Mouse (Mus musculus): Measurements from ENCODE around the gene Cd300a. TPM values are rescaled to one million over a fixed set of nuclear protein-coding genes. Genes with fewer than 3 reads are reported as not detected.

Cd300a gene
- polyA plus RNA-seq, 1 experiment: not detected

DNA sequence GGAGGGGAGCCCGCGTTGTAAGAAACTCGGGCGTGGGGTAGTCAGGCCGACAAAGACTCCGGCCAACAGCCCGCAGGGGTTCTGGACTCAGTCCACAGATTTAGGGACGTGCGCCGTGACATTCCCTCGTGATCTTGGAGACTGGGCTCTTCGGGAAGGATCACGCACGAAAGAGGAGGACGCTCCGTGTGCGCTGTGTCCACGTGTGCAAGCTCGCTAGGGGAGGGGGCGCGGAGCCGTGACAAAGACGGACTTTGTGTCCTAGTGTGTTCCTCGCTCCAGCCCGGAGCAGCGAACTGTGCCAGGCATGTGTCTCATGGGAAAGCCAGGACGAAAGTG, 38.6 kb upstream of the Cd300a start:
- H3K4me3 ChIP-seq (replicated peaks): peak overlapping the region; percentile 58
- TF ChIP-seq GATA1 (IDR thresholded peaks at IDR 0.05; ENCODE audit: low read length) (no peak), TAL1 (IDR thresholded peaks at IDR 0.05; ENCODE audit: low read length) (no peak)
- peaks cover 66% of the 10 kb centered on the region for H3K27me3 ChIP-seq (ENCODE audit: control insufficient read depth)
- H3K9me3 ChIP-seq (ENCODE audit: control insufficient read depth, low read length): no peaks in the 10 kb centered on the region
- H3K36me3 ChIP-seq (ENCODE audit: control insufficient read depth): no peaks in the 10 kb centered on the region
- H3K4me1 ChIP-seq (ENCODE audit: control insufficient read depth): peaks cover 3% of the 10 kb centered on the region

GRCm38 (mm10) chr11:114851608-114852310, 38.1 kb upstream of the Cd300a start:
- Histone ChIP-seq H3K4me3 (replicated peaks) (peak overlapping the region; percentile 58), H3K36me3 (ENCODE audit: control insufficient read depth) (no peaks in the 10 kb centered on the region), H3K4me1 (ENCODE audit: control insufficient read depth) (peaks cover 3% of the 10 kb centered on the region), H3K9me3 (ENCODE audit: control insufficient read depth, low read length) (no peaks in the 10 kb centered on the region), H3K27me3 (ENCODE audit: control insufficient read depth) (peaks cover 66% of the 10 kb centered on the region)
- no peak for TF ChIP-seq TAL1 (IDR thresholded peaks at IDR 0.05; ENCODE audit: low read length)
- no peak for TF ChIP-seq GATA1 (IDR thresholded peaks at IDR 0.05; ENCODE audit: low read length)

- Histone ChIP-seq H3K36me3 (ENCODE audit: control insufficient read depth) (no peaks in the 10 kb centered on the region), H3K4me1 (ENCODE audit: control insufficient read depth) (peaks cover 3% of the 10 kb centered on the region), H3K27me3 (ENCODE audit: control insufficient read depth) (peaks cover 66% of the 10 kb centered on the region), H3K9me3 (ENCODE audit: control insufficient read depth, low read length) (no peaks in the 10 kb centered on the region), H3K4me3 (replicated peaks) (peak overlapping the region; percentile 58)
- TF ChIP-seq GATA1 (IDR thresholded peaks at IDR 0.05; ENCODE audit: low read length) (no peak), TAL1 (IDR thresholded peaks at IDR 0.05; ENCODE audit: low read length) (no peak)
Measured at GRCm38 (mm10) chr11:114852311-114853173, 37.3 kb upstream of the Cd300a start.

GRCm38 (mm10) chr11:114853174-114853838, 36.5 kb upstream of the Cd300a start:
- Histone ChIP-seq H3K9me3 (ENCODE audit: control insufficient read depth, low read length) (no peaks in the 10 kb centered on the region), H3K4me1 (ENCODE audit: control insufficient read depth) (peaks cover 3% of the 10 kb centered on the region), H3K27me3 (ENCODE audit: control insufficient read depth) (peaks cover 66% of the 10 kb centered on the region), H3K36me3 (ENCODE audit: control insufficient read depth) (no peaks in the 10 kb centered on the region), H3K4me3 (replicated peaks) (peak overlapping the region; percentile 58)
- TF ChIP-seq GATA1 (IDR thresholded peaks at IDR 0.05; ENCODE audit: low read length) (no peak), TAL1 (IDR thresholded peaks at IDR 0.05; ENCODE audit: low read length) (no peak)

DNA sequence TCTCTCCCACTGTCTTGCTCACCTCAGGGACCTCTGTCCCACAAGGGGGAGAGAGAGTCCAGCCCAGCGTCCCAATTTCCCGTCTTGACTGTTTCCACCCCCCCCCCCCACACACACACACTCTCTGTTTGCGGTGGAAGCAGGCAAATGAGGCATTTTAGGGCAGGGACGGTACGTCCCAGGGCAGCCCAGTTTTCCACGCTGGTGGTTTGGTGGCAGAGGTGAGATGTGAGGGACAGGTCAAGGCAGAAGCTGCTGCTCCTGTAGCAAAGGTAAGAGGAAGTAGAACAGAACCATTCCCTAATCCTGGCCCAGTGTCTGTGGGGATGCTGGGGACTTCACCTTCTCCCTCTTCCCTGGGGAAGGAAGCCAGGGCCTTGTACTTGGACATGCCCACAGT, 35.3 kb upstream of the Cd300a start:
- no peaks in the 10 kb centered on the region for H3K36me3 ChIP-seq (ENCODE audit: control insufficient read depth)
- H3K4me1 ChIP-seq (ENCODE audit: control insufficient read depth): peaks cover 3% of the 10 kb centered on the region
- H3K9me3 ChIP-seq (ENCODE audit: control insufficient read depth, low read length): peaks cover 2% of the 10 kb centered on the region; the same call in 1 of the 2 replicates
- no peak for TF ChIP-seq GATA1 (IDR thresholded peaks at IDR 0.05; ENCODE audit: low read length)
- no peak for TF ChIP-seq TAL1 (IDR thresholded peaks at IDR 0.05; ENCODE audit: low read length)
- peaks cover 55% of the 10 kb centered on the region for H3K27me3 ChIP-seq (ENCODE audit: control insufficient read depth)
- no peak overlapping the region for H3K4me3 ChIP-seq (replicated peaks)

DNA sequence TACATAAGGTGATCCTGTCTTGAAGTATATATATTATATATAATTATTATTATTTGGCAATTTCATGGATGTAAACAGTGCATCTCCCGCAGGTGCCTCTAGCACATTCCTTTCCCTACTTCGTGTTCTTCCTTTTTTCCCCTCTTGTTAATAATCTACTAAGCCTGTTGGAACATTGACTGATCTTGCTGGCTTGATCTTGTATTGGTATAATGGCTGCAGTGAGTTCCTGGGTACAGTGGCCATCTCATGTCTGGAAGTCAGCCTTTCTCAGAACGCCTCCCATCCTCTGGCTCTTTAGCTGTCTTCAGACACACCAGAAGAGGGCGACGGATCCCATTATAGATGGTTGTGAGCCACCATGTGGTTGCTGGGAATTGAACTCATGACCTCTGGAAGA, 33.7 kb upstream of the Cd300a start:
- Histone ChIP-seq H3K36me3 (ENCODE audit: control insufficient read depth) (no peaks in the 10 kb centered on the region), H3K9me3 (ENCODE audit: control insufficient read depth, low read length) (peaks cover 2% of the 10 kb centered on the region; the same call in 1 of the 2 replicates), H3K4me1 (ENCODE audit: control insufficient read depth) (peaks cover 3% of the 10 kb centered on the region), H3K27me3 (ENCODE audit: control insufficient read depth) (peaks cover 40% of the 10 kb centered on the region), H3K4me3 (replicated peaks) (no peak overlapping the region)
- TF ChIP-seq GATA1 (IDR thresholded peaks at IDR 0.05; ENCODE audit: low read length) (no peak), TAL1 (IDR thresholded peaks at IDR 0.05; ENCODE audit: low read length) (no peak)

DNA sequence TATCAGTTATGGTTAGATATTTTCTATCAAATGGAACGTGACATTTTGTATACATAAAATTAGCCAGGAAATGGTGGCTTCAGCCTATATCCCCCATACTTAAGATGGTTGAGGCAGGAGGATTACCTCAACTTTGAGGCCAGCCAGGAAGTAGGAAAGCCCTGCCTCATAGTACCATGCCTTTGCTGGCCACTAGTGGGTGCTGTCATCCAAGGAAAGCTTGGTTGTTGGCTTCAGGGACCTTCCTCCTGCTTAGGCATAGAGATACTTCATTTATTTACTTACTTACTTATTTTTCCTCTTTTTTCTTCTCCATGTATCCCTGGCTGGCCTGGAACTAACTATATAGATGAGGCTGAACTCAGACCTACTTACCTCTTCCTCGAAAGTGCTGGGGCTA, 31.2 kb upstream of the Cd300a start:
- Histone ChIP-seq H3K4me3 (replicated peaks) (no peak overlapping the region), H3K36me3 (ENCODE audit: control insufficient read depth) (peaks cover 1% of the 10 kb centered on the region; the same call in 1 of the 2 replicates), H3K27me3 (ENCODE audit: control insufficient read depth) (peaks cover 15% of the 10 kb centered on the region), H3K9me3 (ENCODE audit: control insufficient read depth, low read length) (peaks cover 2% of the 10 kb centered on the region; the same call in 1 of the 2 replicates), H3K4me1 (ENCODE audit: control insufficient read depth) (no peaks in the 10 kb centered on the region)
- TF ChIP-seq TAL1 (IDR thresholded peaks at IDR 0.05; ENCODE audit: low read length): no peak
- no peak for TF ChIP-seq GATA1 (IDR thresholded peaks at IDR 0.05; ENCODE audit: low read length)

DNA sequence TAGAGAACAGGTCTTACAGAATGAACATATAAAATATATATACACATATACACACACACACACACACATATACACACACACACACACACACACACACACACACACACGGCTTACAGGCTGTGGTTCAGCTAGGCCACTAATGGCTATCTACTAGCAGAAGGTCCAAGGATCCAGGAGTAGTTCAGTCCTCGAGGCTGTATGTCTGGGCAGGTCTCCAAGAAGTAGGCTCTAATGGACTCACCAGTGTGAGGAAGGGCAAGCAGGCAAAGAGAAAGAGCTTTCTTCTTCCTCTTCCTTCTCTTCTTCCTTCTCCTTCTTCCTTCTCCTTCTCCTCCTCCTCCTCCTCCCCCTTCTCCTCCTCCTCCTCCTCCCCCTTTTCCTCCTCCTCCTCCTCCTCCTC, 28.8 kb upstream of the Cd300a start:
- Histone ChIP-seq H3K4me1 (ENCODE audit: control insufficient read depth) (peaks cover 2% of the 10 kb centered on the region; the same call in 1 of the 2 replicates), H3K27me3 (ENCODE audit: control insufficient read depth) (no peaks in the 10 kb centered on the region), H3K9me3 (ENCODE audit: control insufficient read depth, low read length) (peaks cover 2% of the 10 kb centered on the region; the same call in 1 of the 2 replicates), H3K4me3 (replicated peaks) (no peak overlapping the region), H3K36me3 (ENCODE audit: control insufficient read depth) (peaks cover 7% of the 10 kb centered on the region; the same call in 1 of the 2 replicates)
- TF ChIP-seq TAL1 (IDR thresholded peaks at IDR 0.05; ENCODE audit: low read length) (no peak), GATA1 (IDR thresholded peaks at IDR 0.05; ENCODE audit: low read length) (no peak)

Measured in erythroblast, embryonic 14.5 days (primary cell).